In the genomic region with DNA sequence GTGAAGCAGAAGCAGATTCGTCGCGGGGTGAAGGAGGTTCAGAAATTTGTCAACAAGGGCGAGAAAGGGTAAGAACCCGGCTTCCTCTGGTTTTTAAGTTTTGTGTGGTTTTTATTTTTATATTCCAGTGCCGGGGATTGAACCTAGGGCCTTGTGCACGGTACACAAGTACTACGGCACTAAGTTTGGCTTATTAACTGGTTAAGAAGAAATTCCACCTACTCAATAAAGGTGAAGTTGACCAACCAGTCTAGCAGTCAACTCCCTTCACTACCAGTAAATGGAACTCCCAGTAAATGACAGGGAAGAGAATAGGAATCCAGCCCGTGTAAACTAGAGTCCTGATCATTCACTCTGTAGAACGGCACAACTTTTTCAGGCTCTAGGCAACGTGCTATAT, we compare ENCODE assay signal across 8 mouse cellular contexts. TPM values are rescaled to one million over a fixed set of nuclear protein-coding genes. Genes with fewer than 3 reads are reported as not detected.
A peak's percentile ranks its signal among the peaks of the same experiment; 100 is the strongest.
DNase-seq lines count a peak whose midpoint lies in the region; ATAC-seq and TF ChIP-seq lines count a peak whose summit lies in the region.

No protein-coding gene starts in this region.

- H3K9me3 ChIP-seq in embryonic facial prominence, embryonic 13.5 days = no peaks in the 10 kb centered on the region
- H3K9me3 ChIP-seq in intestine, embryonic 16.5 days (ENCODE audit: control insufficient read depth, low read length) = no peaks in the 10 kb centered on the region
- no peaks in the 10 kb centered on the region for H3K9me3 ChIP-seq in neural tube, embryonic 13.5 days

- peak overlapping the region; percentile 80 for H3K9ac ChIP-seq in embryonic facial prominence, embryonic 13.5 days
- peak overlapping the region; percentile 77 for H3K9ac ChIP-seq in intestine, embryonic 16.5 days (ENCODE audit: low read depth, low read length)
- peak overlapping the region; percentile 76 for H3K9ac ChIP-seq in neural tube, embryonic 13.5 days

- H3K4me2 ChIP-seq in embryonic facial prominence, embryonic 13.5 days = peak overlapping the region; percentile 72
- peak overlapping the region; percentile 72 for H3K4me2 ChIP-seq in intestine, embryonic 16.5 days (ENCODE audit: low read depth, low read length)
- peak overlapping the region; percentile 62 for H3K4me2 ChIP-seq in neural tube, embryonic 13.5 days

- peaks cover 11% of the 10 kb centered on the region for H3K4me1 ChIP-seq in lung, adult 2 months (ENCODE audit: control insufficient read depth, insufficient read depth, low read length)
- peaks cover 23% of the 10 kb centered on the region for H3K4me1 ChIP-seq in embryonic facial prominence, embryonic 13.5 days
- peaks cover 22% of the 10 kb centered on the region for H3K4me1 ChIP-seq in intestine, embryonic 16.5 days (ENCODE audit: control insufficient read depth, insufficient read depth, low read length)
- peaks cover 27% of the 10 kb centered on the region for H3K4me1 ChIP-seq in neural tube, embryonic 13.5 days (replicated peaks)

- no peaks in the 10 kb centered on the region for H3K27me3 ChIP-seq in embryonic facial prominence, embryonic 13.5 days
- H3K27me3 ChIP-seq in intestine, embryonic 16.5 days (replicated peaks; ENCODE audit: control insufficient read depth, insufficient read depth, low read length) = no peaks in the 10 kb centered on the region
- no peaks in the 10 kb centered on the region for H3K27me3 ChIP-seq in neural tube, embryonic 13.5 days

- DNase-seq in lung, adult 2 months = no peak
- DNase-seq in lung, adult 18-20 months = no peak
- no peak for DNase-seq in left cerebral cortex, adult 9 months (ENCODE audit: low spot score in 2 of 2)
- no peak for DNase-seq in embryo, embryonic 11 days
- no peak for DNase-seq in adrenal gland, postnatal 14 days

- no peak for TF ChIP-seq CTCF in lung, adult 2 months (IDR thresholded peaks at IDR 0.05; ENCODE audit: insufficient read depth, low read length)

- peak overlapping the region; percentile 97 for H3K4me3 ChIP-seq in lung, adult 2 months (replicated peaks; ENCODE audit: extremely low read depth, low read depth, low read length)
- peak overlapping the region; percentile 83 for H3K4me3 ChIP-seq in embryonic facial prominence, embryonic 13.5 days
- H3K4me3 ChIP-seq in intestine, embryonic 16.5 days (ENCODE audit: low read length) = peak overlapping the region; percentile 70
- H3K4me3 ChIP-seq in neural tube, embryonic 13.5 days = peak overlapping the region; percentile 67

- no peak overlapping the region for H3K27ac ChIP-seq in embryonic facial prominence, embryonic 13.5 days
- peak overlapping the region; percentile 8; the same call in 1 of the 2 replicates for H3K27ac ChIP-seq in intestine, embryonic 16.5 days (ENCODE audit: low read length)
- no peak overlapping the region for H3K27ac ChIP-seq in neural tube, embryonic 13.5 days (replicated peaks)

- under 1% methylated on average over 11 of the region's 11 CpGs for WGBS in lung, adult 2 months
- 1% methylated on average over 11 of the region's 11 CpGs for WGBS in embryonic facial prominence, embryonic 13.5 days
- under 1% methylated on average over 11 of the region's 11 CpGs for WGBS in intestine, embryonic 16.5 days
- WGBS in neural tube, embryonic 13.5 days = 2% methylated on average over 11 of the region's 11 CpGs

- TF ChIP-seq POLR2A in lung, adult 2 months (IDR thresholded peaks at IDR 0.05; ENCODE audit: borderline replicate concordance, extremely low read depth, low read depth, low read length) = no peak

- ATAC-seq in embryonic facial prominence, embryonic 13.5 days (ENCODE audit: insufficient number of reproducible peaks, insufficient read depth, low FRiP score, low TSS enrichment, low read depth) = no peak
- no peak for ATAC-seq in intestine, embryonic 16.5 days
- no peak for ATAC-seq in neural tube, embryonic 13.5 days (ENCODE audit: low read depth)

- peaks cover 39% of the 10 kb centered on the region for H3K36me3 ChIP-seq in embryonic facial prominence, embryonic 13.5 days
- H3K36me3 ChIP-seq in intestine, embryonic 16.5 days (ENCODE audit: control insufficient read depth, insufficient read depth, low read length) = peaks cover 19% of the 10 kb centered on the region
- H3K36me3 ChIP-seq in neural tube, embryonic 13.5 days = peaks cover 38% of the 10 kb centered on the region

RNA-seq across cellular contexts. Expression of a gene that starts 0.5 kb away (rescaled TPM):
- 22.6 and 33.3 TPM in 2 replicates for polyA plus RNA-seq in lung, adult 2 months (2012; rRNA removed)
- polyA plus RNA-seq in embryonic facial prominence, embryonic 13.5 days (2015; fragmentation: Nextera tagmentation; extraction: Ambion mirVana) = 135 and 151 TPM in 2 replicates
- 150 and 175 TPM in 2 replicates for polyA plus RNA-seq in intestine, embryonic 16.5 days (2015; fragmentation: Nextera tagmentation; extraction: Ambion mirVana)
- 96.4 and 106 TPM in 2 replicates for polyA plus RNA-seq in neural tube, embryonic 13.5 days (2015; fragmentation: Nextera tagmentation; extraction: Ambion mirVana)
- 64.2 and 74.7 TPM in 2 replicates for total RNA-seq in adrenal gland, postnatal 14 days (2021)

RNA-seq across cellular contexts. Expression of a gene that starts 13.4 kb away (rescaled TPM):
- 174 and 289 TPM in 2 replicates for polyA plus RNA-seq in lung, adult 2 months (2012; rRNA removed)
- 458 and 524 TPM in 2 replicates for polyA plus RNA-seq in embryonic facial prominence, embryonic 13.5 days (2015; fragmentation: Nextera tagmentation; extraction: Ambion mirVana)
- polyA plus RNA-seq in intestine, embryonic 16.5 days (2015; fragmentation: Nextera tagmentation; extraction: Ambion mirVana) = 261 and 264 TPM in 2 replicates
- polyA plus RNA-seq in neural tube, embryonic 13.5 days (2015; fragmentation: Nextera tagmentation; extraction: Ambion mirVana) = 421 and 434 TPM in 2 replicates
- total RNA-seq in adrenal gland, postnatal 14 days (2021) = 354 and 356 TPM in 2 replicates

RNA-seq across cellular contexts. Expression of a gene that starts 15.6 kb away (rescaled TPM):
- 64.9 and 65.8 TPM in 2 replicates for polyA plus RNA-seq in lung, adult 2 months (2012; rRNA removed)
- 49.3 and 49.9 TPM in 2 replicates for polyA plus RNA-seq in embryonic facial prominence, embryonic 13.5 days (2015; fragmentation: Nextera tagmentation; extraction: Ambion mirVana)
- 42.0 and 44.4 TPM in 2 replicates for polyA plus RNA-seq in intestine, embryonic 16.5 days (2015; fragmentation: Nextera tagmentation; extraction: Ambion mirVana)
- polyA plus RNA-seq in neural tube, embryonic 13.5 days (2015; fragmentation: Nextera tagmentation; extraction: Ambion mirVana) = 71.8 and 74.5 TPM in 2 replicates
- 39.0 and 39.9 TPM in 2 replicates for total RNA-seq in adrenal gland, postnatal 14 days (2021)

RNA-seq across cellular contexts. Expression of a gene that starts 30.6 kb away (rescaled TPM):
- 43.7 and 45.9 TPM in 2 replicates for polyA plus RNA-seq in lung, adult 2 months (2012; rRNA removed)
- 19.0 and 21.2 TPM in 2 replicates for polyA plus RNA-seq in embryonic facial prominence, embryonic 13.5 days (2015; fragmentation: Nextera tagmentation; extraction: Ambion mirVana)
- 16.1 and 17.0 TPM in 2 replicates for polyA plus RNA-seq in intestine, embryonic 16.5 days (2015; fragmentation: Nextera tagmentation; extraction: Ambion mirVana)
- polyA plus RNA-seq in neural tube, embryonic 13.5 days (2015; fragmentation: Nextera tagmentation; extraction: Ambion mirVana) = 14.1 and 15.2 TPM in 2 replicates
- total RNA-seq in adrenal gland, postnatal 14 days (2021) = 16.2 and 18.8 TPM in 2 replicates

RNA-seq across cellular contexts. Expression of a gene that starts 30.7 kb away (rescaled TPM):
- 9.1 and 13.2 TPM in 2 replicates for polyA plus RNA-seq in lung, adult 2 months (2012; rRNA removed)
- 2.6 and 3.4 TPM in 2 replicates for polyA plus RNA-seq in embryonic facial prominence, embryonic 13.5 days (2015; fragmentation: Nextera tagmentation; extraction: Ambion mirVana)
- polyA plus RNA-seq in intestine, embryonic 16.5 days (2015; fragmentation: Nextera tagmentation; extraction: Ambion mirVana) = 3.4 and 3.7 TPM in 2 replicates
- 0.64 and 0.96 TPM in 2 replicates for polyA plus RNA-seq in neural tube, embryonic 13.5 days (2015; fragmentation: Nextera tagmentation; extraction: Ambion mirVana)
- 1.9 and 2.7 TPM in 2 replicates for total RNA-seq in adrenal gland, postnatal 14 days (2021)
